Mouse (Mus musculus): ENCODE measurements around the gene Lrrc71.

Gene Lrrc71

DNA sequence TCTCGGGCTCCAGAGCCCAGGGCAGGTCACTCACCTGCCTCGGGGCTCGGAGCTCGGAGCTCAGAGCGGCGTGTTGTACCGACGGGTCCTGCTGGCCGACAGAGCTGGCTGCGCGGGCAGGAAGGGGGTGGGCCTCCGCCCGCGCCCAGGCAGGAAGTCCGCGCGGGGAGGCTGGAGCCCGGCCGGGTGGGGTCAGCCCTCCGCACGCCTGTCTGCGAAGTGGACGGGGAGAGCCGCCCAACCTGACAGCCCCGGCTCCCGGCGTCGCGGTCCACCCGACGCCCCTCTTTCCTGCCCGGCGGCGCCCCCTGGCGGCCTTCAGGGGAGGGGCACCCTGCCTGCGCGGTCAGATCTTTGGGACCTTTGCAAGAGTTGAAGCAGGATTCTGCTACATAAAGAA lies 20.4 kb upstream of the Lrrc71 start:
- Histone ChIP-seq H3K27me3 (ENCODE audit: control insufficient read depth, insufficient read depth, low read length, poor library complexity, severe bottlenecking) (no peaks in the 10 kb centered on the region), H3K36me3 (ENCODE audit: control insufficient read depth, insufficient read depth, low read length, poor library complexity, severe bottlenecking) (no peaks in the 10 kb centered on the region)
- DNase-seq (ENCODE audit: low read depth, low spot score) = peak; percentile 85

DNA sequence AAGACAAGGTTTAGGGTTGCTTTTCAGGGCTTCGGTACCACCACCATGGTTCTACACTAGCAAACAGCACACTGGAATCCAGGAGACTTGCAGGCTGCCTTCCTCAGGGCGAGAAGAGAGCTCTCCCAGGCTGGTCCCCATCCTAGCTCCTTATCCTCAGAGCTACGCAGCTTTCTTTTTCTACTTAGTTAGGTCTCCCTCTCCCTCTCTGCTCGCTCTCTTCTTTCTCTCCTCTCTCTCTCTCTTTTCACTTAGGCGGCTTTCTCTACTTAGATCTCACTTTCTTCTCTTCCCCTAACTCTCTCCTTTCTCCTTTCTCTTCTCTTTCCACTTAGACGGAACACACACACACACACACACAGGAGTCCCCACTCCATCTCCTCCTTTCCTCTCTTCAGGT lies 20.0 kb upstream of the Lrrc71 start:
- DNase-seq (ENCODE audit: low read depth, low spot score) = no peak
- Histone ChIP-seq H3K27me3 (ENCODE audit: control insufficient read depth, insufficient read depth, low read length, poor library complexity, severe bottlenecking) (no peaks in the 10 kb centered on the region), H3K36me3 (ENCODE audit: control insufficient read depth, insufficient read depth, low read length, poor library complexity, severe bottlenecking) (no peaks in the 10 kb centered on the region)

DNA sequence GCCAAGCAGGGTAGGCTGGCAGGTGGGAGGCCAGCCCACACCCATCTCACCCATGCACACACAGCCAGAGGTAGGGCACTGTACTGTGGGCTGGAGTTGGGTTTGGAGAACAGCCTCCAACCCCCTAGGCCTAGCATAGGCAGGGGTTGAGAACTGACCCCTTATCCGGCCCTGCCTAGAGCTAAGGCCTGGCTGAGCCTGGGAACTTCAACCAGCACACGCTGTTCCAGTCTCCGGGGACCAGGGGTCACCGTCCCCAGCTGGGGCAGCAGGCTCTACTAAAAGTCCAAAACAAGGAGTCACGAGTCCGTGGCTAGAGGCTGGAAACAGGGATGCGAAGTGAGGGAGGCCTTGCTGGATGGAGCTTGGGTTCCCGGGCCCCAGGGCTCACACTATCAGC lies 19.3 kb upstream of the Lrrc71 start:
- H3K27me3 ChIP-seq (ENCODE audit: control insufficient read depth, insufficient read depth, low read length, poor library complexity, severe bottlenecking) = no peaks in the 10 kb centered on the region
- DNase-seq (ENCODE audit: low read depth, low spot score) = peak; percentile 22
- no peaks in the 10 kb centered on the region for H3K36me3 ChIP-seq (ENCODE audit: control insufficient read depth, insufficient read depth, low read length, poor library complexity, severe bottlenecking)

DNA sequence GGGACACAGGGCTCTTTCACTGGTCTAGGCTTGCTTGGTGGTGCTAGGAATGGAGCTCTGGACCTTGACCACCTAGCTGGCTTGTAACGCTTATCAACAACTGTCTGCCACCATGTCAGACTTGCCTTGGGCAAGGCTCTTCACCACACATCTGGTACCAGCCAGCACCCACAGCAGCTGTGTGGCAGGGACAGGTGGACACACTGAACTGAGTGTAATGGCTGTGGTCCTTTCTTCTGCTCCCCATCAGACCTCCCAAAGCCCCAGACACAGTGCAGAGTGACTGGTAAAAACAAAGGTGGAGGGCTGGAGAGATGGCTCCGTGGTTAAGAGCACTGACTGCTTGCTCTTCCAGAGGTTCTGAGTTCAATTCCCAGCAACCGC lies 17.9 kb upstream of the Lrrc71 start:
- H3K27me3 ChIP-seq (ENCODE audit: control insufficient read depth, insufficient read depth, low read length, poor library complexity, severe bottlenecking) = no peaks in the 10 kb centered on the region

DNA sequence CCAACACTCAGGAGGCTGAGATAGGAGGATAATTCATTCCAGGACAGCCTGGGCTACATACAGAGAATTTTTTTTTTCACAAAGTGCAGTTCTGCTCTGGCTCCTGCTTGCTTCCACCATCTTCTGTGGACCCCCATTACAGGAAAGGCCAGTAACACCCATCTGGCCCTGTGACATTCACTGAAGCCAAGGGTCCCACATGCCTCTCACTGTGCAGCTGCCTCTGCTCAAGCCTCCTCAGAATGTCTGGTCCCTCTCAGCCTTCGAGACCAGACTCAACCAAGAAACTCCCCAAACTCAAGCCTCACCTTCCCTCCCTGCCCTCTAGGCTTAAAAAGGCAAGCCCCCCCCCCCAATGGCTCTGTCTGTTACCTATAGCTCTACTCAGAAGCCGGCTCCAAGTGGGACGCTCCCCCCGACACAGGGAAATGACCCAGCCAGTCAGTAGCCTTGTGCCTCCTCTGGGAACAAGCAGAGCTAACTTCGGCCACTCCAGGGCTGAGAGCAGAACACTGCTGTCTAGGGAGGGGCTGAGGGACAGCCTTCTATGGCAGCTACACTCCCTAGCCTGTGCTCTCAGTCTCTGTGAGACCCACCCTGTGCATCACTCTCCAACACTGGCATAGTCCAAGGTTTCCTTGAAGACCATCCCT lies 17.3 kb upstream of the Lrrc71 start:
- H3K36me3 ChIP-seq (ENCODE audit: control insufficient read depth, insufficient read depth, low read length, poor library complexity, severe bottlenecking) = no peaks in the 10 kb centered on the region
- DNase-seq (ENCODE audit: low read depth, low spot score) = no peak
- no peaks in the 10 kb centered on the region for H3K27me3 ChIP-seq (ENCODE audit: control insufficient read depth, insufficient read depth, low read length, poor library complexity, severe bottlenecking)

More for the DNA sequence above, 17.9 kb upstream of the Lrrc71 start:
- H3K36me3 ChIP-seq (ENCODE audit: control insufficient read depth, insufficient read depth, low read length, poor library complexity, severe bottlenecking) = no peaks in the 10 kb centered on the region
- no peak for DNase-seq (ENCODE audit: low read depth, low spot score)

DNA sequence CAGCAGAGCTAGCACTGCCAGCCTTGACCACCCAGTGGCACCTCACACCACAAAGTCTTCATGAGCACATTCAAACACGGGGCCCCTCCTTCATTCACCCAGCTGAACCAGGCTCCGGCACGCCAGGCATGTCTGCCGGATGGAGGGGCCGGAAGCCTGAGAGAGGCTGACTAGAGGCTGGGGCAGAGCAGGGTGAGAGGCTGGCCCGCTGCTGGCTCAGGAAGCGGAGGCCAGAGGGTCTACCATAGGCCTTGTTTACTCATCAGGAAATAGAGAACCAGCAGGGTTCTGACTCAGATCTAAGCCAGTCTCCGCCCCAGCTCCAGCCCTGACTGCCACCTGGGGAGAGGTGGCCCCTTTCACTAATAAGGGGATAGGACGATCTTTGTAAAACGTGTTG lies 16.7 kb upstream of the Lrrc71 start:
- H3K36me3 ChIP-seq (ENCODE audit: control insufficient read depth, insufficient read depth, low read length, poor library complexity, severe bottlenecking) = no peaks in the 10 kb centered on the region
- peak; percentile 74 for DNase-seq (ENCODE audit: low read depth, low spot score)
- H3K27me3 ChIP-seq (ENCODE audit: control insufficient read depth, insufficient read depth, low read length, poor library complexity, severe bottlenecking) = no peaks in the 10 kb centered on the region

DNA sequence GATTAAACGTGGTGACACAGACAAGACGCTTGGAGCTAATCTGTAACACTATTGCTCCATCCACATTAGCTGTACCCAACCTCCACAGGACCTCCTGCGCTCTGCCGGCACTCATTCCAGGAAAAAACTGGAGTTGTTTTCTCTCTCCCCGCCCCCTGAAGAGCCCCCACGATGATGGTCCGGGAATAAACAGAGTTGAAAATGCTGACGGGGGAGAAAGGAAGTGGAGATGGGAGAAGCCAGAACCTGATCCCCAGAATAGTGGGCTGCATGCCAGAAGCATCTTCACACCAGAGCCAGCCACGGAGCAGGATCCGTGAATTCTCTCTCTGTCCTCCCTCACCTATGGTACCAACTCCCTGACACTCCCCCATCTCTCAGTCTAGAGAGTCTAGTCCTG lies 16.1 kb upstream of the Lrrc71 start:
- Histone ChIP-seq H3K36me3 (ENCODE audit: control insufficient read depth, insufficient read depth, low read length, poor library complexity, severe bottlenecking) (no peaks in the 10 kb centered on the region), H3K27me3 (ENCODE audit: control insufficient read depth, insufficient read depth, low read length, poor library complexity, severe bottlenecking) (no peaks in the 10 kb centered on the region)
- no peak for DNase-seq (ENCODE audit: low read depth, low spot score)

DNA sequence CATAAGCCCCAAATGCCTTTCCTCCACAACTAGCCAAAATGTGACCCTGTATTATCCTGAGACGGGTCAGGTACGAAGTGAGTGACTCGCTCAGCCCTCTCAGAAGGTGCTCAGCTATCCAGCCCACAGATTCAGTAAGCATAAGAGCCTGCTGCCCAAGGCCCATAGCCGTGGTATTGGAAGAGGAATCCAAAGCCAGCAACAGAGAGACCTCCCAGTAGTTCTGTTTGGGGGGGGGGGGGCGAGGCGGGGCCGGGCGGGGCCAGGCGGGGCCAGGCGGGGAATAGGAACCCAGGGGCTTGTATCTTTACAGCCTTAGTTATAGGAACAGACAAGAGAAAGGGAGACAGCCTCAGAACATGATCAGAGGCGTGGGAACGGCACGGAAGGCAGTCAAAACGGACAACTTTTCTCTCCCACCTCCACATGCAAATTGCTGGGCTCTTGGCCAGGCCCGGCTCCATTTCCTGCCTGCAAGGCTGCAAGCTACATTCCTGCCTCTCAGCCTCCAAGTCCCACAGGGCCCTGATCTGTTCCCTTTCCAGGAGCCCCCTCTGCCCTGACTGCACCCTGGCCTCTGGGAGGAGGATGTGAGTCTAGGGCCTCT lies 15.4 kb upstream of the Lrrc71 start:
- peak; percentile 17 for DNase-seq (ENCODE audit: low read depth, low spot score)
- H3K27me3 ChIP-seq (ENCODE audit: control insufficient read depth, insufficient read depth, low read length, poor library complexity, severe bottlenecking) = no peaks in the 10 kb centered on the region
- H3K36me3 ChIP-seq (ENCODE audit: control insufficient read depth, insufficient read depth, low read length, poor library complexity, severe bottlenecking) = no peaks in the 10 kb centered on the region; the same call in 1 of the 2 replicates

DNA sequence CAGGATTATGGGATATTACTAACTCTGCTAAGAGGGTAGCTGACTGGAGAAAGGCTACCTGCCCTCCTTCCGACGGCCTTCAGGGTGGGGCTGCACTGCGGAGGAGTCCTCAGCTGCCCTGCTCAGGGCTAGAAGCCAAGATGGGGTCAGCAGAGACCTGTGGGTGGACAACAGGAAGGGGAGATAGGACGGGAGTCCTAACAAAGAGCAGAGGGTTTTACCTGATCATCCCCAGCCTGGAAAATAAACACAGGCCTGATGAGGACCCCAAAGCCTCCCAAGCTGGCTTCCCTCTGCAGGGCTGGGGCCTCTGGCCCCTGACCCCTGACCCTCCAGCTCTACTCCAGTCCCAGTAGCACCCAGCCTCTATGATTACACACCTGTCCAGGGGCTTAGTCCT lies 14.8 kb upstream of the Lrrc71 start:
- Histone ChIP-seq H3K36me3 (ENCODE audit: control insufficient read depth, insufficient read depth, low read length, poor library complexity, severe bottlenecking) (no peaks in the 10 kb centered on the region; the same call in 1 of the 2 replicates), H3K27me3 (ENCODE audit: control insufficient read depth, insufficient read depth, low read length, poor library complexity, severe bottlenecking) (no peaks in the 10 kb centered on the region)
- no peak for DNase-seq (ENCODE audit: low read depth, low spot score)

DNA sequence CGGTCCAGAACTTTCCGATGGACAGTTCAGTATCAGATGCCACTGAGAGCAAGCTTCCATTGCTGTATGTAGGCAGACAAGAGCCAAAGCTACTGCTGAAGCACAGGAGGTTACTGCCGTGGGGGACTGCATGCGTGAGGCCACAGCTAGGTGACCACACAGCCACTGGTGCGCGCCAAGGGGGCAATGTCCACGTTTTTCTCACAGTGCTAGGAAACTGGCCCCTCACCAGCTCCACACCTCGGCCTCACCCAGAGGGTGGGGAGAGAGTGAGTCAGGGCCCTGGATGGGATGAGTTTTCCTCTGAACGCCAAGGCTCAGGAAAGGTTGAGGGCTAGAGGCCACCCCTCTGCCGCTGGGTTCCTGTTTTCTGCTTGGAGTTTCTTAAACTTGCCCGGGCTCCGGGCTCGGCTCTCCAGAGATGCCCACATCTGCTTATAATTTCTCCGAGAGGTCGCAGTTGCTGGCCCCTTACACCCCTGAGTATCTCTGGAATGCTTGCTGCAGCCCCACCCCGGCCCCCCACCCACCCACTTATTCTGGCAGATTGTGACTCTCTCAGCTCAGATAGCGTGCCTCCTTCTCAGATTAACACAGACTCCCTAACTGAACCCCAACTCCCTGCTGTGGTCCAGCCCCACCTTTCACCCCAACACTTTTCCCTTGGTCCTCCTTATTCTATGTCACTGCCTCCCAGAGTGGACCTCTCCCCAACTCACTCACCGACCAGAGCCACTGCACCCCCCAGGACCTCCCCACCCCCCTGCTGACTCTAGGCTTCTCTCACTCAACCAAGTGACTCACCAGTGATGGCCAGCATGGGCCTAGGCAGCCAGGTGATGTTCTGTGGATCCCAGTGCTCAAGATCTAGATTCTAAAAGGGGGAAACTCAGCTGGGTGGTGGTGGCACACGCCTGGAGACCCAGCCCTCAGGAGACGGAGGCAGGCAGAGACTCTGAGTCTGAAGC lies 13.3 kb upstream of the Lrrc71 start:
- Histone ChIP-seq H3K27me3 (ENCODE audit: control insufficient read depth, insufficient read depth, low read length, poor library complexity, severe bottlenecking) (no peaks in the 10 kb centered on the region), H3K36me3 (ENCODE audit: control insufficient read depth, insufficient read depth, low read length, poor library complexity, severe bottlenecking) (no peaks in the 10 kb centered on the region; the same call in 1 of the 2 replicates)
- no peak for DNase-seq (ENCODE audit: low read depth, low spot score)

DNA sequence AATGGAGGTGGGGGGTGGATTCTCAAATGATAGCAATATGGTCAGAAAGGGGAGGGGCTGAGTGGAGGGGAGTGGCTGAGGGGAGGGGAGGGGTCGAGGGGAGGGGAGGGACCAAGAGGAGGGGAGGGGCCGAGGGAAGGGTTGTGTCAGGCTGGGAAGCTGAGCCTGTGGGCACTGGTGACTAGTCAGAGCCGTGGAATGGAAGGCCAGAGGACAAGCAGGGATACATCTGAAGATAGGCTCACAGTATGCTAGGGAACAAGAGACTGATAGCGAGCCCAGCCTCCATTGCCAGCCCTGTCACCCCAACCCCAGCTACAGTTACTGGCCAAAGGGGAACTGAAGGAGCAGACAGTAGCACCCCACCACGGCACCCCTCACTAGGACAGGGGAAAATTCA lies 10.2 kb upstream of the Lrrc71 start:
- DNase-seq (ENCODE audit: low read depth, low spot score) = no peak
- Histone ChIP-seq H3K36me3 (ENCODE audit: control insufficient read depth, insufficient read depth, low read length, poor library complexity, severe bottlenecking) (no peaks in the 10 kb centered on the region; the same call in 1 of the 2 replicates), H3K27me3 (ENCODE audit: control insufficient read depth, insufficient read depth, low read length, poor library complexity, severe bottlenecking) (no peaks in the 10 kb centered on the region)

DNA sequence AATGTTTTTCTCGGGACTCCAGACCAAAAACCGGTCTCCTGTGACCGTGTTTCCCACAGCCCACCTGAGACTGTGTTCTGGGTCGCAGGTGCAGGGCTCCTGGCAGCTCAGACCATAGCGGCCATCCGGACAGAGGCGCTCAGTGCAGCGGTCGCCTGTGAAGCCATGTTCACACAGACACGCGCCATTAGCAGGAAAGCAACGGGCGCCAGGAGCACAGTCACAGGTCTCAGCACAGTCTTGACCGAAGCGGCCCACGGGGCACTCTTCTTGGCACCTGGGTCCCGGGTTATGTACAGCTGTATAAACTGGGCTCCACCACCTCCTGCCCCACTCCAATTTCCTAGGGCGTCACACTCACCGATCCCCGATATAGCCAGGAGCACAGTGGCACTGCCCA lies 8.1 kb upstream of the Lrrc71 start:
- no peak for DNase-seq (ENCODE audit: low read depth, low spot score)
- peaks cover 2% of the 10 kb centered on the region; the same call in 1 of the 2 replicates for H3K36me3 ChIP-seq (ENCODE audit: control insufficient read depth, insufficient read depth, low read length, poor library complexity, severe bottlenecking)
- no peaks in the 10 kb centered on the region for H3K27me3 ChIP-seq (ENCODE audit: control insufficient read depth, insufficient read depth, low read length, poor library complexity, severe bottlenecking)

DNA sequence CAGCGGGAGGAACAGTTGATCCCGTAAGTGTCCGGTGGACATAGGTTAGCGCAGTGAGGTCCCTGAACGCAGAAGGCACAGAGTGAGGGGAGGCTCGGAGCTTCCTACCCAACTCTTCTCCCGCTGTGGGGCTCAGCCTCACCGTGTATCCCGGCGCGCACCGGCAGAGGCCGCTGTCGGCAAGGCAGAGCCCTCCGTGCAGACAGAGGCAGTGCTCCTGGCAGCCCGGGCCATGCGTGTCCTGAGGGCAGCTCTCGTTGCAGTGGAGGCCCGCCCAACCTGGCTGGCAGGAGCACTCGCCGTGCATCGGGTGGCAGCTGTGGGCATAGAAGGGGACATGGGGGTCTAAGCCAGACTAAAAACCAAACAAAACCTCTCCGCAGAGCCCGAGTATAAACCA lies 7.5 kb upstream of the Lrrc71 start:
- no peaks in the 10 kb centered on the region for H3K27me3 ChIP-seq (ENCODE audit: control insufficient read depth, insufficient read depth, low read length, poor library complexity, severe bottlenecking)
- peak; percentile 82 for DNase-seq (ENCODE audit: low read depth, low spot score)
- peaks cover 2% of the 10 kb centered on the region; the same call in 1 of the 2 replicates for H3K36me3 ChIP-seq (ENCODE audit: control insufficient read depth, insufficient read depth, low read length, poor library complexity, severe bottlenecking)

DNA sequence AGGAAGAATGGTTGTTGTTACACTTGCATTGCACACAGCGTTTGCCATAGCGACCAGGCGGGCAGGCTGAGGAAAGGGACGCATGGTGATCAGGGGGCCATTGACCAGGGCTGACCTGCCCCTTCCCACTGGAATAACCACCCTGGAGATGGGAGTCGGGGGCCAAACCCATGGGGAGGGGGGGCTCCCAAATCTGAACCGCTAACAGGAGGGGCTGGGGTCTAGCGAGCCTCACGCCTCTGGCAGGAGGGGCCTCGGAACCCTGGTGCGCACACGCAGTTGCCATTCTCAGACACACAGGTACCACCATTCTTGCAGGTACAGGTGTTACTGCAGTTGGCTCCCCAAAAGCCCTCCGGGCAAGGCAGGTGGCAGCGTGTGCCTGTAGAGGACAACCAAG lies 5.4 kb upstream of the Lrrc71 start:
- Histone ChIP-seq H3K27me3 (ENCODE audit: control insufficient read depth, insufficient read depth, low read length, poor library complexity, severe bottlenecking) (no peaks in the 10 kb centered on the region), H3K36me3 (ENCODE audit: control insufficient read depth, insufficient read depth, low read length, poor library complexity, severe bottlenecking) (peaks cover 2% of the 10 kb centered on the region; the same call in 1 of the 2 replicates)
- DNase-seq (ENCODE audit: low read depth, low spot score) = no peak

DNA sequence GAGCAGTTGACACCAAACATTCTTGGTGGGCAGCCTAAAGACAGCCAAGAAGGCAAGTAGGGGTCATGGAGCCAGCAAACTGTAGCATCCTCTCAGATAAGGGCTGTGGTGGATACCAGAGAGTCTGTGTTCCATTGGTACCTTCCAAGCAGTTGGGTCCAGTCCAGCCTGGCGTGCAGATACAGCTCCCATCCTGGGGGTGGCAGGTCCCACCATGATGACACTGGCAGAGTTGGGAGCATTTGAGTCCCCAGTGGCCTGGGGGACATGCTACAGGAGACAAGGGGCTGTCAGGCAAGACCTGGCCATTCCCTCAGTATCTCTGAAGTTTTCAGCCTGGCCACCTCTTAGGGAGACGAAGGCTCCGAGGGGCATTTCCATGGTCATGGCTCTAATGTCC lies 4.1 kb upstream of the Lrrc71 start:
- peaks cover 2% of the 10 kb centered on the region; the same call in 1 of the 2 replicates for H3K36me3 ChIP-seq (ENCODE audit: control insufficient read depth, insufficient read depth, low read length, poor library complexity, severe bottlenecking)
- no peaks in the 10 kb centered on the region for H3K27me3 ChIP-seq (ENCODE audit: control insufficient read depth, insufficient read depth, low read length, poor library complexity, severe bottlenecking)
- DNase-seq (ENCODE audit: low read depth, low spot score) = no peak
